Mouse (Mus musculus) lung, adult 2 months (tissue): ENCODE measurements around the gene Krtap27-1.

Experiments used
- CTCF ChIP-seq: fragments of 200-500 bp; IDR thresholded peaks from 2 replicates; pipeline ENCODE4 v1.5.1; 2011; ENCODE audit warnings: mild to moderate bottlenecking, low read length, control low read depth; ENCODE audit not compliant: insufficient read depth
- POLR2A ChIP-seq: fragments of 200-500 bp; IDR thresholded peaks from 2 replicates; pipeline ENCODE4 v1.6.1; 2011; ENCODE audit warnings: low read depth, mild to moderate bottlenecking, control low read depth, low read length, borderline replicate concordance; ENCODE audit errors: extremely low read depth

- no peak for TF ChIP-seq CTCF
- TF ChIP-seq POLR2A: no peak
Observed at GRCm38 (mm10) chr16:88716549-88716948, 45.1 kb upstream of the Krtap27-1 start.
